Mouse (Mus musculus): ENCODE results near the gene Olfr843.

Gene Olfr843

DNA sequence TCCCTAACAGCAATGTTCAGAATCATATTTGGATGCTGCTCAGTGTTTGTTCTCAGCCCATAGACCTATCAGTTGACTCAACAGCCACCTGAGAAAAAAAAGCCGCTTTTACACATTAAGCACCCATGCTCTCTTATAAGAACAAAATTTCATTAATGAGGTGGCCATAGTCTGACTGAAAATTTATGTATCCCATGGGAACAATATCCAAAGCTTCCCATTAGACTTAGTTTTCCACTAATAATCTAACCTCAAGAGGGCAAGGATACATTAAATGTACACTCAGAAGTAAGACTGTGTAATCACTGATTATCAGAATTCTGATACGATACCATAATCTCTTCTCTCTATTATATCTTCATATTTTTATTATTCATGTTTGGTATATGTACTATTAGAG lies at the start of gene Olfr843:
Olfr843 (minus strand) TSS at position 101 of the 400 bp plus-strand sequence.
- DNase-seq (ENCODE audit: low spot score) = no peak

Data from lung, postnatal 25 days (tissue).